Mouse (Mus musculus): ENCODE measurements at regions not wholly inside any gene's neighbourhood (a gene's known extent, or its start where the extent isn't known, plus 50 kb on each side); places are given as distances from the start of the nearest gene placed in this dataset.
A peak's percentile ranks its signal among the peaks of the same experiment; 100 is the strongest.

DNA sequence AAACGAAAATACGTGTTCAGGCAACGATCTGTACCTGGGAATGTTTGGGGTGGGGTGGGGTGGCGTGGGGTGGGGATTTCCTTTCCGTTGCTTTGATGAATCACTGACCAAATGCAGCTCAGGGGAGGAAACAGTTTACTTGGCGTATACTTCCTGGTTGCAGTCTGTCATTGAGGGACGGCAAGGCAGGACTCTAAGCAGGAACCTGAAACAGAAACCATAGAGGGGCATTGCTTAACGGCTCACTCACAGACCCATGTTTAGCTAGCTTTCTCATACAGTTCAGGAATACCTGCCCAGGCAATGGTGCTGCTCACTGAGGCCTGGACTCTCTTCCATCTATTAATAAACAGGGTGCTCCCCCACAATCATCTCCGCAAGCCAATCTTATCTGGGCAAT is 55.1 kb upstream of the Smox start:
- no peak for DNase-seq

DNA sequence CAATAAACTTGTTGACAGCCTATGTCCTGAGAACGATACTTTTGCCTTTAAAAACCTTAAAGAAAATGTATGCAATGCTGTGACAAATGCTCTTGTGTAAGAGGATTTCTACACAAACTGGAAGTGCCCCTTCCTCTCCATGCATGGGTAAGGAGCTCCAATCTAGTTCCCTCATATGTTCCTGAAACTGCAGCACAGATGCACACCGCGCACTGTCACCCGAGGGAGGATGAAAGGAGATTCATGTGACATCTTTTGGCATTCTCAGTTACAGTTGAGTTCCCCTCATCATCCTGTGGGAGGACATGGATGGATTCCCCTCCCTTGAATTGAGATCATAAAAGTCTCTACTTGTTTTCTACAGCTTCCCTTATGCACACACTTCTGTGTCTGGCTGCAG is 60.8 kb upstream of the Smox start:
- DNase-seq, result no peak

DNA sequence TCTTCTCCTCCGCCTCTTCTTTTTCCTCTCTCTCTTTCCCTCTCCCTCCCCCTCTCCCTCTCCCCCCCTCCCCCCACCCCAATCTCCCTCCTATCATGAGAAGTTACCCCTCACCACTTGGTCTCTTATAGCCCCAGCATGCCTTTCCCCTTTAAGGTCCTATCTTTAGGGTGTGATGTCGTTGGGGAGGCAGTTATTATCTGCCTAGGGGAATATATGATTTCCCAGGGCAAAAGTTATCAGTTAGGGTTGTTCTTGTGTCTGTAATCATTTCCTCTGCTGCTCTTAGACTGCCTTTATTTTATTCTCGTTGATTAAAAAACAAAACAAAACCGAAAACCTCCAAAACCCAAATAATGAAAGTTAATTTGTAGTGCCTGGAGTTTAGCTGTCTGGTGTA is 63.2 kb upstream of the Smox start:
- DNase-seq, result no peak

DNA sequence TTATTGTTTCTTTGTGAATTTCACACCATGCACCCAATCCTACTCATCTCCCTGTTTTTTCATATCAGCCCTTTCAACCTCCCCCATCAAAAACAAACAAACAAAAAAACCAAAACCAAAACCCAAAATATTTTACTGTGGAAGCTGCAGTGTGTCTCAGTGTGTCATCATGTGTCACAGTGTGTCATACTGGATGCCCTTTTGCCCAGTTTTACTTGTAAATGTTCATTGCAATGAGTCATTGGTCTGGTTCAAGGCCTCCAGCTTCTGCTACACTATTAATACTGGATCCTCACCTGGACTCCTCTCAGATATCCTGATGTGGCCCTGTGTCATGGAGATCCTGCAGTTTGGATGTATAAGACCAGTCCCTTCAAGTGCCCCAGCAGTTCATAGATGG is 64.4 kb upstream of the Smox start:
- no peak for DNase-seq

DNA sequence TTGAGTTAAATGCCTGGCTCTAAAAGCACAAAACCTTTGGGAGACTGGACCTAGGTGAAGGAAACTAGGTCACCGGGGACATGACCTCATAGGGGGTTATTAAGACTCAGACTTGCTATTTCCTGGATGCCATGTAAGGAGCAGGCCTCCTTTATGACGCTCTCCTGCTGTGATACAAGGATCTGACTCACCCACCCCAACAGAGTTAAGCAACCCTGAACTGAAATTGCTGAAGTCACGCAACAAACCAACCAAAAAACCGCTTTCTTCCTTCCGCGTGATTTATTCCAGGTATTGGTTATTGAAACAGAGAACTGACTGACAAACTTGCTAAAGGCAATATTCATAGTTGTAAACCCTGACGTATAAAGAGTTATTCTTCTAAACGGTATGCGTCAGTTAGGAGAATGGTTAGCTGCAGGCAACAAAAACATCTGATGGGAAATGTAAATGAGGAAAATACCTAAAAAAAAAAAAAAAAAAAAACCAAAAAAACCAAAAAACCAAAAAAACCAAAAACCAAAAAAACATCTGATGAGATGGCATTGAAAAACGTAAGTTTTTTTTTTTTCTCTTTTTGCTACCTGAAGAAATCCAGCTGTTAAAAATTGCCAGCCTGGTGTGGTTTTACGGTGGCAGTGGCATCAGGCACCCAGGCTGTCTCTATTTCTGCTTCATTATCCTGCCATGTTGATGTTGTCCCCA is 67.5 kb upstream of the Smox start:
- DNase-seq, result no peak

DNA sequence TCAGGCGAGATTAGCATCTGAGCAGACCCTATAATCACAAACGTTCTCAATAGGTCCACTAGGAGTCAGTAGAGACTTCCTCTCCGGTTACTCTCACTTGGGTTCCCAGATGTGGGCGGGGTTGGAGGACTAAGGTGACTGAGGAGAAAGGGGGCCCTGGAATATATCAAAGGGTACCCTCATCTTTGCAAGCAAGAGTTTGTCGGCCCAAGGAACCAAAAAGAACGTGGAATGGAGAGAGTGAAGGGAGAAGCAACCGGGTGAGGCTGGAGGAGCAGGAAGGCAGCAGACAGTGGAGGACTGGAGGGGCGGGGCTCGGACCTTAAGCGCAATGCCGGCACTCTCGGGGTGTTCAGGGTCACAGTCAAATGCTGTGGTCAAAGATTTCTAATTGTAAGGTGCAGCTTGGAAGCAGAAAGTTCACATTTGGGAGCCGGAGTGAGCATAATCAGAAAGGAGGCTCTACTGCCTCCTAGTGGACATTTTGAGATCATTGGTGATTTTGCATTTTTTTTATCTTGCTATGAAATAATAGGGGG is 68.3 kb upstream of the Smox start:
- DNase-seq, result peak; percentile 72

DNA sequence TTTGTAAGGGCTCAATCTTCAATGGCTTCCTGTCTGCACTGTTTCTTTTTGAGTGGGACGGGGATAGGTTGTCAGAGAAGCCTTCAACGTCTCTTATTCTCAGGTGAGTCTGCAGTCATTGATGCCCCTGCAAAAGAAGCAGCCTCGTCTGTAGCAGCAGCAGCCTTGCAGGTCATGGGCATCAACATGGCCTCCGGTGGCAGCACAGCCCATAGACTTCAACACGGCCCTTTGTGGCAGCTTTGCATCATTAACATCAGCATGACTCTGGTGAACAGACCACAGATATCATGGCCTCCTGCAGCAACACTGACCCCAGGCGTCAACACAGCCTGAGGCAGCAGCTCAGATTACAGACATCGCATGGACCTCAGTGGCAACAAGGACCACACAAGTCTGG is 65.4 kb upstream of the Rnf24 start:
- DNase-seq, result no peak

DNA sequence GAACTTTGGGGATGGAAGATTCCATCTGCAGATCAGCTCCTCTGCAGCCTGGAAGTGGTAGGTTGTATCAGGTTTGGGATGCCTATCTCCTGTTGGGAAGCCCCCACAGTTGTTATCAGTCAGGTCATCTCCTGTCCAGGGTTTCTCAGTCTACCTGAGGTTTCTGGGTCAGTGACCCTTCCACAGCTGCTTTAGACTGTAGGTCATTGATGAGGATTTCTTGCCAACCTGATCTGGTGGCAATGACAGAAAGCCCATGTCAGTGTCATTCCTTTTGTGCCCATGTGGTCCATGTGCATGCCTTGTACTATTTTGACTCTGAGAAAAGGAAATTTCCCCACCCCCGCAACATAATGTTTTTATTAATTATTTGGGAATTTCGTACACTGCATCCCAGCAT is 64.8 kb upstream of the Rnf24 start:
- no peak for DNase-seq

DNA sequence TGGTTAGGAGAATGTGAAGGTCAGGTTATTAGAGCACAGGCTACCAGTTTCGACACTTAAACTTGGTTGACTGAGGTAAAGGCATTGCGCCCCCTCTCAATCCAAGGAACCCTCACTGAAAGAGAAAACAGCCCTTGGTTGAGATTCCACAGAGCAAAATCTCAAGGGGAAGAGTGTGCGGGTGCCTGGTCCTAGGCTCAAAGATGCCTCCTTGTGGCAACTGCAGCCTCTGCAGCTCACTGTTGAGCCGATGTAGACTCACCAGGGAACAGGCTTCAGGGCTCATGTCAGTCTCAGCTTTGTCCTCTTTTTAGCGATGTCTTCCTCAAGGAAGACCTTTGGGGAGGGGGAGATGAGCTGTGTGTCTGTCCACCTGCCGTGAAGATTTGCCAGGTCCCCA is 63.8 kb upstream of the Rnf24 start:
- peak; percentile 71 for DNase-seq

DNA sequence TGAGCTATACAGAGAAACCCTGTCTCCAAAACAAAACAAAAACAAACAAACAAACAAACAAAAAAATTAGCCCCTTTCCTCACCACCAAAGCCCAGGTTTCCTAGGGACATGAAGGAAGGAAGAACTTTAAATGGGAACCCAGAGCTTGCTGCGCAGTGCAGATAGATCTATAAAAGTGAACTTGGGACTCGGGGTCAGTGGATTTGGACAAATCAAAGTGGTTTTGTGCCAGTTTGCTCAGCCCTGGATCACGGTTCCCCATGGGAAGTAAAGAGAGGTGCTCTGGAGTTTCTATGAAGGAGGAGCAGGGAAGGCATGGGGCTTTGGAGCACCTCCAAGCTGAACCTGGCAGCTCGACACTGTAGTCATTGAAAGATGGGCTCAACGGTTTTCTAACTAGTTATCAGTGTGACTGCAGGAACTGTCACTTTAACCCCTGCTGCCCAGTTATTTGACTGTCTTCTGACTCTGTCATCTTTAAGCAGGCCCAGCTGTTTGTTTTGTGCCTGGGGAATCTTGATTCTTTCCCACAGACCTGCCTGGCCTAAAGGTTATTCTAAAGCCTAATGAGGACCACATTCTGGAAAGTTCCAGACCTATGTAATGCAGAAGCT is 58.3 kb upstream of the Rnf24 start:
- DNase-seq, result no peak

DNA sequence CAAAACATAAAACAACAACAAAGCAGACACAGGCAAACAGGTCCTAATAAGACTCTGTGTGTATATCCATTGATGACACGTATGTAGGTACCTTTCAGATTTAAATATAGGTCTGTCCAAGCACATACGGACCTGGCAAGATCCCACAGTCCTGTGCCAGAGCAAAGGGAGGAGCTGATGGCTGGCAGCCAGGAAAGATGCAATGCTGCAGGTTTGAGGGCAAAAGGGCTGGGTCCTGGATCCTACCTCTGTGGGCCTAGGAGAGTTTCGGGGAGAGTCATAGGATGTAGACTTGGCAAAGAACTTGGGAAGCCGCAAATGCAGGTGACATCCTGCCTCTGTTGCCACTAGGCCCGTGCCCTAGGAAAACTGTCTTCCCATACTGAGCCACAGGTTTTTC is 54.6 kb upstream of the Rnf24 start:
- DNase-seq, result no peak

DNA sequence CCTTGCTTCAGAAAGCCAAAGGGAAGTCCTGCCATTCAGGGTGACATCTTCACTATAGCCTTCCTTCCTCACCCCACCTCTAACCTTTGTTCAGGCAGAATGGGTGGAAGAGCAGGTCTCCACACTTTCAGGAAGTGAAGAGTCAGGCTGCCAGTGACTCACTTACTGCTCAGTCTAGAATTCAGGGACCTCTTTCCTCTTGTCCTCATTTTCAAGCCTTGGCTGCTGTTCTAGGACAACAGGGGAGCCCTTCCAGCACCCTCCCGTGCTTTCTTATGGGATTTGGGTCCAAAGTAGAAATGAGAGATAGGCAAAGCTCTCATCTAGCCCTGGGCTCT is 51.5 kb upstream of the Rnf24 start:
- DNase-seq, result no peak

DNA sequence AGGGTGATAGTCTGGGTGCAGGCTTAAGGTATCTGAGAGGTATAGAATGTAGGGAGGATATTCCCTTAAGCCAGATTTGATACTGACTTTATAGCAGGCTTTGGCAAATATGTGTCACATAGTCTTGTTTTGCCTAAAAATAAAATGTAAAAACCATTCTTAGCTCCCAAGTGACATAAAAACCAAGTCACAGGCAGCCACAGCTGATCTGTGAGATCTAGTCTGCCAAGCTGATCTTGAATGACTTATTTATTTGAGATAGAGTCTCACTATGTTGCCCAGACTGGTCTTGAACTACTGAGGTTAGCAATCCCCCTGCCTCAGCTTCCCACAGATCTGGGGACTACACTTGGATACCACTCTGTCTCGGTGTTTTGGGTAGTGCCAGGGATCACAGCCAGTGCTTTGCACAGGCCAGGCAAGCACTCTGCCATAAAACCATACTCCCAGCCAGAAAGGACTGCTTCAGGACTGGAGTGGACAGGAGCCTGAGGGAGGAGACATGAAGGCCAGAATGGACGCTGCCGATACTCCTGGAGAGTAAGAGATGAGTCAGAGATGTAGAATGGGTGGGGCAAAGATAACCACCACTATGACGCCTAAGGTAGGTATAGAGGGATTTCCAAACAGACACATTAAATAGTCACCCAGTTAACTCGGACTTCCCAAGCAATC is 51.0 kb upstream of the Rnf24 start:
- DNase-seq, result no peak

Data from kidney, adult 18-20 months (tissue).